Mouse (Mus musculus) myocyte (in vitro differentiated cells): Measurements from ENCODE around the gene Slc7a6. TPM values are rescaled to one million over a fixed set of nuclear protein-coding genes. Genes with fewer than 3 reads are reported as not detected.

ENCODE experiments used
- H3K27me3 ChIP-seq: one replicate; pipeline ENCODE4 v1.6.1; 2011; ENCODE audit not compliant: control insufficient read depth, insufficient read depth, insufficient read length
- H3K36me3 ChIP-seq: one replicate; pipeline ENCODE4 v1.6.1; 2011; ENCODE audit not compliant: control insufficient read depth, insufficient read depth
- H3K4me2 ChIP-seq: one replicate; pipeline ENCODE4 v1.6.1; 2011; ENCODE audit warnings: low read depth, control low read depth
- H3K4me3 ChIP-seq: one replicate; pipeline ENCODE4 v1.5.1; 2011; ENCODE audit warnings: mild to moderate bottlenecking, control low read depth, moderate library complexity
- H3K79me2 ChIP-seq: one replicate; pipeline ENCODE4 v1.6.1; 2011; ENCODE audit not compliant: control insufficient read depth, insufficient read depth
- H3ac ChIP-seq: one replicate; pipeline ENCODE4 v1.6.1; 2011; ENCODE audit not compliant: control insufficient read depth, insufficient read length
- CEBPB ChIP-seq: IDR thresholded peaks from 2 replicates; pipeline ENCODE4 v1.6.1; 2011; ENCODE audit warnings: mild to moderate bottlenecking, moderate library complexity; ENCODE audit not compliant: poor library complexity, insufficient read depth, severe bottlenecking
- E2F4 ChIP-seq: IDR thresholded peaks from one replicate; pipeline ENCODE4 v1.6.1; 2011; ENCODE audit warnings: mild to moderate bottlenecking, control low read depth, moderate library complexity; ENCODE audit not compliant: insufficient read depth
- MAX ChIP-seq: IDR thresholded peaks from one replicate; pipeline ENCODE4 v1.6.1; 2011; ENCODE audit warnings: low read depth, mild to moderate bottlenecking, control low read depth
- MYOD1 ChIP-seq, 3 experiments: IDR thresholded peaks; one replicate each; pipeline ENCODE4 v1.6.1; 2011; ENCODE audit warnings: control low read depth in 2 of 3, low read depth in 2 of 3, mild to moderate bottlenecking in 2 of 3, moderate library complexity in 1 of 3; ENCODE audit not compliant: insufficient read length in 2 of 3, control insufficient read depth in 1 of 3
- MYOG ChIP-seq, 3 experiments: IDR thresholded peaks; one replicate each; pipeline ENCODE4 v1.6.1; 2011; ENCODE audit warnings: control low read depth in 2 of 3, low read depth in 2 of 3, mild to moderate bottlenecking in 2 of 3; ENCODE audit not compliant: insufficient read length in 2 of 3, control insufficient read depth in 1 of 3, insufficient read depth in 1 of 3
- POLR2A ChIP-seq: IDR thresholded peaks from one replicate; pipeline ENCODE4 v1.6.1; 2011; ENCODE audit warnings: low read depth, mild to moderate bottlenecking, control low read depth, moderate library complexity; ENCODE audit not compliant: insufficient read length
- POLR2AphosphoS2 ChIP-seq: IDR thresholded peaks from one replicate; pipeline ENCODE4 v1.6.1; 2011; ENCODE audit warnings: low read depth, control low read depth; ENCODE audit not compliant: insufficient read length
- REST ChIP-seq: IDR thresholded peaks from one replicate; pipeline ENCODE4 v1.6.1; 2011; ENCODE audit warnings: mild to moderate bottlenecking, control low read depth, moderate library complexity; ENCODE audit not compliant: insufficient read depth, insufficient read length
- SRF ChIP-seq: IDR thresholded peaks from one replicate; pipeline ENCODE4 v1.6.1; 2011; ENCODE audit warnings: low read depth; ENCODE audit not compliant: control insufficient read depth, insufficient read length
- TCF12 ChIP-seq: IDR thresholded peaks from one replicate; pipeline ENCODE4 v1.6.1; 2011; ENCODE audit warnings: mild to moderate bottlenecking, control low read depth; ENCODE audit not compliant: poor library complexity, insufficient read depth, severe bottlenecking
- TCF3 ChIP-seq: IDR thresholded peaks from one replicate; pipeline ENCODE4 v1.6.1; 2011; ENCODE audit warnings: low read depth, control low read depth; ENCODE audit not compliant: insufficient read length
- USF1 ChIP-seq: IDR thresholded peaks from one replicate; pipeline ENCODE4 v1.6.1; 2011; ENCODE audit warnings: low read depth, mild to moderate bottlenecking, control low read depth, moderate library complexity
- polyA plus RNA-seq: library from polyadenylated mRNA; unstranded; fragments of >200 nt; fragmentation: generic; extraction: Trizol; gene quantifications from one replicate; pipeline ENCODE4 v1.2.1, GENCODE M21; 2012; ENCODE audit warnings: missing spikeins

The Slc7a6 gene
- polyA plus RNA-seq, 1 experiment, result 12.8 TPM

- Histone ChIP-seq H3K36me3 (peaks cover 4% of the 10 kb centered on the region), H3K79me2 (peaks cover 32% of the 10 kb centered on the region), H3K4me3 (no peak overlapping the region), H3ac (no peak overlapping the region), H3K27me3 (no peaks in the 10 kb centered on the region), H3K4me2 (no peak overlapping the region)
- TF ChIP-seq POLR2AphosphoS2 (no peak), CEBPB (no peak), MAX (no peak), TCF12 (no peak), MYOD1 (IDR thresholded peaks at IDR 0.05; ENCODE audit: control insufficient read depth in 1 of 3, insufficient read length in 2 of 3, low read depth in 2 of 3) (no peak), TCF3 (no peak), E2F4 (no peak), MYOG (IDR thresholded peaks at IDR 0.05; ENCODE audit: control insufficient read depth in 1 of 3, insufficient read depth in 1 of 3, insufficient read length in 2 of 3, low read depth in 2 of 3) (no peak), REST (no peak), SRF (no peak), USF1 (no peak), POLR2A (no peak)
These were observed 8.2 kb downstream of the Slc7a6 start for GRCm38 (mm10) chr8:106176891-106177290.

DNA sequence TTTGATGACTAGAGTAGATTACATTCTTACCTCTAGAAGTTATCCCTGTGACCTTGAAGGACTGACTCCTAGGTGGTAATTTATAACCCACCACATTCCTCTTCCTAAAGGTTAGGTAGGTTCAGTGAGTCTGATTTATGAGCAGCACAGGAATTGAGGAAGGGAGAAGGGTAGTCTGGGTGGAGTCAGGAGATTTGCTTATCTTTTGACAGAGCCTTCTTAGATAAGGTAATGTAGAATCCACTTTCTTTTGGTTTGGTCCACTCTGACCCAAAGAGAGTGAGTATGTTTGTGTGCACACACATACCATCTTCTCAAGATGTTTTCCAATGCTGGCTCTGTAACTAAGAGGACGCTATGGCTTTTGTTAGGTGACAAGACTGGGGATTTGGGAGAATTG lies 8.9 kb downstream of the Slc7a6 start:
- Histone ChIP-seq H3ac (no peak overlapping the region), H3K4me3 (no peak overlapping the region), H3K4me2 (no peak overlapping the region), H3K36me3 (peaks cover 4% of the 10 kb centered on the region), H3K27me3 (no peaks in the 10 kb centered on the region), H3K79me2 (peaks cover 32% of the 10 kb centered on the region)
- TF ChIP-seq TCF12, result no peak
- TF ChIP-seq TCF3, result no peak
- no peak for TF ChIP-seq POLR2A
- no peak for TF ChIP-seq POLR2AphosphoS2
- no peak for TF ChIP-seq CEBPB
- no peak for TF ChIP-seq E2F4
- no peak for TF ChIP-seq MYOD1 (IDR thresholded peaks at IDR 0.05; ENCODE audit: control insufficient read depth in 1 of 3, insufficient read length in 2 of 3, low read depth in 2 of 3)
- TF ChIP-seq MAX, result no peak
- TF ChIP-seq REST, result no peak
- TF ChIP-seq MYOG (IDR thresholded peaks at IDR 0.05; ENCODE audit: control insufficient read depth in 1 of 3, insufficient read depth in 1 of 3, insufficient read length in 2 of 3, low read depth in 2 of 3), result no peak
- TF ChIP-seq SRF, result no peak
- TF ChIP-seq USF1, result no peak

GRCm38 (mm10) chr8:106178428-106178827 lies 9.8 kb downstream of the Slc7a6 start:
- H3ac ChIP-seq, result no peak overlapping the region

DNA sequence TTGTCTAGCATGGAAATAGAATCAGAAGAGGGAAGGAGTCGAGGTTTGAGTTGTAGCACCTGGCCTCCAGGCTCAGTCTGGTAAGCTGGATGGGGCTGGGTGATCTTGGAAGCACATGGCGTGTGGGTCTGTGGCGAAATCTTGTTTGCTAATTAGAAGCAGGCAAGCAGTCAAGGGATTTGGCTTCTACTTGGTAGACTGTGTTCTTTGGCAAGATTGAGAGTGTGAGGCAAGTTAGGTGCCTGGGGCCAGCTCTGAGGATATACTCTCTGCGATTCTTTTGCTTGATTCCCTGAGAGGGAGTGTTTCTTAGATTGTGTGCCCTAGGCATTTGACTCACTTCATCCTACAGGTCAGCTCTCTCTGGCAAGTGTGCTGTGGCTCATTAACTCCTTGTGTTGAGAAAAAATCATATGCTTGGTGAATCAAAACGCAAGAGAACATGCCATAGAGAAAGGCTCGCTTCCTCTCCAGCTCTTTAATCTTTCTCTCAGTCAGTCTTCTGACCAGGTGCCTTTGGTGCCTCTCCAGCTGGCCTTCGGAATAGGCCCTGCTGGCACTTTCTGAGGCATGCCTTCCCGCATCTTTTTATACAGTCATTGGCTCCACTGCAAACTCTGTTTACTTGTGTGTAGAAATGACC lies 17.1 kb downstream of the Slc7a6 start:
- Histone ChIP-seq H3K4me2 (no peak overlapping the region), H3K4me3 (no peak overlapping the region), H3K36me3 (peaks cover 30% of the 10 kb centered on the region), H3ac (no peak overlapping the region), H3K79me2 (no peaks in the 10 kb centered on the region), H3K27me3 (no peaks in the 10 kb centered on the region)
- TF ChIP-seq E2F4 (no peak), SRF (no peak), MYOG (IDR thresholded peaks at IDR 0.05; ENCODE audit: control insufficient read depth in 1 of 3, insufficient read depth in 1 of 3, insufficient read length in 2 of 3, low read depth in 2 of 3) (no peak), POLR2AphosphoS2 (no peak), TCF3 (no peak)

More at GRCm38 (mm10) chr8:106178428-106178827, 9.8 kb downstream of the Slc7a6 start:
- Histone ChIP-seq H3K27me3 (no peaks in the 10 kb centered on the region), H3K4me2 (no peak overlapping the region), H3K4me3 (no peak overlapping the region), H3K79me2 (peaks cover 32% of the 10 kb centered on the region), H3K36me3 (peaks cover 11% of the 10 kb centered on the region)
- TF ChIP-seq TCF3 (no peak), MYOD1 (IDR thresholded peaks at IDR 0.05; ENCODE audit: control insufficient read depth in 1 of 3, insufficient read length in 2 of 3, low read depth in 2 of 3) (no peak), REST (no peak), TCF12 (no peak), E2F4 (no peak), POLR2A (no peak), USF1 (no peak), MYOG (IDR thresholded peaks at IDR 0.05; ENCODE audit: control insufficient read depth in 1 of 3, insufficient read depth in 1 of 3, insufficient read length in 2 of 3, low read depth in 2 of 3) (no peak), CEBPB (no peak), POLR2AphosphoS2 (no peak), SRF (no peak), MAX (no peak)

DNA sequence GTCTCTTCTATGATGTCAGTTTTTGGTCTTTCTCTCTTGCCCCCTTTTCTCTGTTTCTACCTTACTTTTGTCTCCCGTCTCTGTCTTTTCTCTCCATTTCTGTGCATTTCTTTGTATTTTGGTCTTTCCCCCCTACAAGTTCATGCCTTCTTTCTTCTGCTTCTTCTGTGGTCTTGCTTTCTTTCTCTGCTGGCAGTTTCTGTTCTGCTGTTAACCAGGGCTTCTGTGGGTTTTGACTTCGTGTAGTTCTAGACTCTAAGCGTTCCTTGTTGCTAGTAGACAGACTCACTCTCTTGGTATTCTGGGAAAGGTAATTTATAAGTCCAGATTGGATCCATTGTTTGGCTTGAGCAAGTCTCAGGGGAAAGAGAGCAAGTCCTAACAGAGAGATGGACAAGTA lies 17.7 kb downstream of the Slc7a6 start:
- Histone ChIP-seq H3K4me2 (no peak overlapping the region), H3ac (no peak overlapping the region), H3K27me3 (no peaks in the 10 kb centered on the region), H3K79me2 (no peaks in the 10 kb centered on the region), H3K36me3 (peaks cover 30% of the 10 kb centered on the region), H3K4me3 (no peak overlapping the region)
- TF ChIP-seq SRF (no peak), USF1 (no peak), MAX (no peak), TCF3 (no peak), CEBPB (no peak), MYOD1 (IDR thresholded peaks at IDR 0.05; ENCODE audit: control insufficient read depth in 1 of 3, insufficient read length in 2 of 3, low read depth in 2 of 3) (no peak), MYOG (IDR thresholded peaks at IDR 0.05; ENCODE audit: control insufficient read depth in 1 of 3, insufficient read depth in 1 of 3, insufficient read length in 2 of 3, low read depth in 2 of 3) (no peak), E2F4 (no peak), POLR2AphosphoS2 (no peak), REST (no peak), POLR2A (no peak), TCF12 (no peak)
